Mouse (Mus musculus) G1E (cell line): Measurements from ENCODE around the gene Olfr952. TPM values are rescaled to one million over a fixed set of nuclear protein-coding genes. Genes with fewer than 3 reads are reported as not detected.

Experiments
- ATAC-seq: 2 replicates; pipeline ENCODE4 v1.8.0; 2016; ENCODE audit warnings: mild to moderate bottlenecking; ENCODE audit not compliant: insufficient number of reproducible peaks, poor library complexity, low FRiP score, severe bottlenecking; ENCODE audit errors: extremely low read depth
- DNase-seq: peaks from one replicate; pipeline ENCODE4 v3.0.0; 2012; ENCODE audit warnings: low spot score
- H3K27me3 ChIP-seq: 2 replicates; pipeline ENCODE4 v1.6.1; 2012; ENCODE audit warnings: mild to moderate bottlenecking, low read length, inconsistent platforms; ENCODE audit not compliant: insufficient read depth
- H3K36me3 ChIP-seq: replicated peaks from 2 replicates; pipeline ENCODE3; 2012; ENCODE audit warnings: mild to moderate bottlenecking, inconsistent platforms
- H3K4me1 ChIP-seq: 2 replicates; pipeline ENCODE4 v1.6.1; 2012; ENCODE audit warnings: low read depth, low read length, inconsistent platforms, mixed read lengths; ENCODE audit not compliant: insufficient read depth
- H3K4me3 ChIP-seq: 2 replicates; pipeline ENCODE4 v1.5.1; 2012; ENCODE audit warnings: low read depth, mild to moderate bottlenecking, inconsistent platforms, low read length, moderate library complexity, mixed read lengths
- H3K9me3 ChIP-seq: replicated peaks from 2 replicates; pipeline ENCODE4 v1.6.1; 2012; ENCODE audit warnings: inconsistent platforms
- CTCF ChIP-seq: IDR thresholded peaks from 2 replicates; pipeline ENCODE4 v1.5.1; 2012; ENCODE audit warnings: low read depth, low read length, inconsistent platforms, mixed read lengths
- GATA1 ChIP-seq: IDR thresholded peaks from 2 replicates; pipeline ENCODE4 v1.6.1; 2012; ENCODE audit warnings: borderline replicate concordance, low read length, inconsistent platforms, mixed read lengths
- GATA2 ChIP-seq: IDR thresholded peaks from 2 replicates; pipeline ENCODE4 v1.6.1; 2012; ENCODE audit warnings: low read depth, low read length, inconsistent platforms, borderline replicate concordance
- POLR2AphosphoS5 ChIP-seq: IDR thresholded peaks from 2 replicates; pipeline ENCODE4 v1.6.1; 2012; ENCODE audit warnings: low read depth, low read length, inconsistent platforms; ENCODE audit not compliant: insufficient replicate concordance
- TAL1 ChIP-seq: conservative IDR thresholded peaks from 2 replicates; pipeline ENCODE4 v1.6.1; 2012; ENCODE audit warnings: low read depth, low read length, inconsistent platforms, mixed read lengths
- polyA plus RNA-seq: library from polyadenylated mRNA; stranded (reverse); fragments of >175 nt; gene quantifications from 2 replicates; pipeline ENCODE4 v1.2.3, GENCODE M21; 2012
- total RNA-seq, 2 experiments: library from RNA; stranded (forward) in 1 of 2; stranded (reverse) in 1 of 2; fragments of 200-1000 nt in 1 of 2; fragments of >200 nt in 1 of 2; fragmentation: Nextera tagmentation in 1 of 2; gene quantifications; 2 replicates each; pipeline ENCODE4 v1.2.3; 2014 to 2017

Gene Olfr952
- total RNA-seq (2014; fragmentation: Nextera tagmentation) (not detected in 2 replicates), total RNA-seq (2017) (not detected in 2 replicates), polyA plus RNA-seq (not detected in 2 replicates)

GRCm38 (mm10) chr9:39427048-39427447 is at the start of gene Olfr952:
TSS of gene Olfr952 (minus strand) at chr9:39427148.
- H3K9me3 ChIP-seq: no peaks in the 10 kb centered on the region
- DNase-seq: no peak
- H3K4me1 ChIP-seq: no peaks in the 10 kb centered on the region
- ATAC-seq: no peak
- no peak for TF ChIP-seq CTCF
- no peak for TF ChIP-seq GATA2
- TF ChIP-seq TAL1: no peak
- no peak for TF ChIP-seq GATA1
- no peak for TF ChIP-seq POLR2AphosphoS5
- H3K4me3 ChIP-seq: no peak within 1 kb of the TSS
- no peaks in the 10 kb centered on the region for H3K36me3 ChIP-seq
- no peaks in the 10 kb centered on the region for H3K27me3 ChIP-seq

GRCm38 (mm10) chr9:39471844-39472243 is 44.9 kb upstream of the Olfr952 start, which contains the start of gene Olfr955:
TSS of gene Olfr955 (minus strand) at chr9:39471944.
- Histone ChIP-seq H3K27me3 (no peaks in the 10 kb centered on the region), H3K36me3 (no peaks in the 10 kb centered on the region), H3K4me1 (no peaks in the 10 kb centered on the region), H3K4me3 (no peak within 1 kb of the TSS), H3K9me3 (no peaks in the 10 kb centered on the region)
- ATAC-seq: no peak
- DNase-seq: no peak
- TF ChIP-seq CTCF (no peak), GATA1 (no peak), TAL1 (no peak), POLR2AphosphoS5 (no peak), GATA2 (no peak)

- no peaks in the 10 kb centered on the region for H3K36me3 ChIP-seq
- ATAC-seq (no peak), DNase-seq (no peak)
- no peaks in the 10 kb centered on the region for H3K27me3 ChIP-seq
- no peaks in the 10 kb centered on the region for H3K4me1 ChIP-seq
- no peaks in the 10 kb centered on the region for H3K9me3 ChIP-seq
- H3K4me3 ChIP-seq: no peak within 1 kb of the TSS
- no peak for TF ChIP-seq POLR2AphosphoS5
- TF ChIP-seq GATA2: no peak
Observed at GRCm38 (mm10) chr9:39456401-39456800, 29.5 kb upstream of the Olfr952 start, which contains the start of gene Olfr954. TSS of gene Olfr954 (plus strand) at chr9:39456701.

- Histone ChIP-seq H3K4me3 (no peak within 1 kb of the TSS), H3K27me3 (no peaks in the 10 kb centered on the region), H3K4me1 (no peaks in the 10 kb centered on the region), H3K36me3 (no peaks in the 10 kb centered on the region), H3K9me3 (no peaks in the 10 kb centered on the region)
- ATAC-seq: no peak
- TF ChIP-seq POLR2AphosphoS5 (no peak), CTCF (no peak), GATA2 (no peak), GATA1 (no peak), TAL1 (no peak)
- no peak for DNase-seq
Observed at GRCm38 (mm10) chr9:39387110-39387509, 39.8 kb downstream of the Olfr952 start, which contains the start of gene Olfr951. TSS of gene Olfr951 (plus strand) at chr9:39387410.

Other genes with a start within 250 kb of the Olfr952 start
- gene Olfr944, start 225.2 kb downstream of the Olfr952 start, total RNA-seq (2014; fragmentation: Nextera tagmentation): not detected in 2 replicates
- gene Olfr944, start 225.2 kb downstream of the Olfr952 start, total RNA-seq (2017): 0.12 TPM in 1 of 2 replicates, not detected in the other
- gene Olfr944, start 225.2 kb downstream of the Olfr952 start, polyA plus RNA-seq: not detected in 2 replicates
- not detected in 2 replicates for gene Olfr1537, start 177.2 kb downstream of the Olfr952 start, total RNA-seq (2014; fragmentation: Nextera tagmentation)
- 0.11 and 0.12 TPM in 2 replicates for gene Olfr1537, start 177.2 kb downstream of the Olfr952 start, total RNA-seq (2017)
- gene Olfr1537, start 177.2 kb downstream of the Olfr952 start, polyA plus RNA-seq: not detected in 2 replicates
- gene Olfr945, start 150.3 kb downstream of the Olfr952 start, total RNA-seq (2014; fragmentation: Nextera tagmentation): not detected in 2 replicates
- gene Olfr945, start 150.3 kb downstream of the Olfr952 start, total RNA-seq (2017): 0.06 TPM in 1 of 2 replicates, not detected in the other
- not detected in 2 replicates for gene Olfr945, start 150.3 kb downstream of the Olfr952 start, polyA plus RNA-seq
- not detected in 2 replicates for gene Olfr948, start 101.1 kb downstream of the Olfr952 start, total RNA-seq (2014; fragmentation: Nextera tagmentation)
- gene Olfr948, start 101.1 kb downstream of the Olfr952 start, total RNA-seq (2017): under 0.01 and 0.06 TPM in 2 replicates
- gene Olfr948, start 101.1 kb downstream of the Olfr952 start, polyA plus RNA-seq: not detected in 2 replicates
- gene Olfr951, start 39.7 kb downstream of the Olfr952 start, total RNA-seq (2014; fragmentation: Nextera tagmentation): not detected in 2 replicates
- 0.22 TPM in 1 of 2 replicates, not detected in the other for gene Olfr951, start 39.7 kb downstream of the Olfr952 start, total RNA-seq (2017)
- gene Olfr951, start 39.7 kb downstream of the Olfr952 start, polyA plus RNA-seq: not detected in 2 replicates
- gene Olfr954, start 29.6 kb upstream of the Olfr952 start, total RNA-seq (2014; fragmentation: Nextera tagmentation): not detected in 2 replicates
- gene Olfr954, start 29.6 kb upstream of the Olfr952 start, total RNA-seq (2017): 0.06 and 0.11 TPM in 2 replicates
- not detected in 2 replicates for gene Olfr954, start 29.6 kb upstream of the Olfr952 start, polyA plus RNA-seq
- not detected in 2 replicates for gene Olfr955, start 44.8 kb upstream of the Olfr952 start, total RNA-seq (2014; fragmentation: Nextera tagmentation)
- gene Olfr955, start 44.8 kb upstream of the Olfr952 start, total RNA-seq (2017): 0.17 TPM in 1 of 2 replicates, not detected in the other
- gene Olfr955, start 44.8 kb upstream of the Olfr952 start, polyA plus RNA-seq: not detected in 2 replicates
- not detected in 2 replicates for gene Olfr44, start 66.8 kb upstream of the Olfr952 start, total RNA-seq (2014; fragmentation: Nextera tagmentation)
- gene Olfr44, start 66.8 kb upstream of the Olfr952 start, total RNA-seq (2017): 0.05 TPM in 1 of 2 replicates, not detected in the other
- gene Olfr44, start 66.8 kb upstream of the Olfr952 start, polyA plus RNA-seq: not detected in 2 replicates
- gene Olfr957, start 88.7 kb upstream of the Olfr952 start, total RNA-seq (2014; fragmentation: Nextera tagmentation): not detected in 2 replicates
- 0.22 TPM in 1 of 2 replicates, not detected in the other for gene Olfr957, start 88.7 kb upstream of the Olfr952 start, total RNA-seq (2017)
- gene Olfr957, start 88.7 kb upstream of the Olfr952 start, polyA plus RNA-seq: not detected in 2 replicates
- gene Olfr958, start 126.9 kb upstream of the Olfr952 start, total RNA-seq (2014; fragmentation: Nextera tagmentation): not detected in 2 replicates
- 0.06 and 0.11 TPM in 2 replicates for gene Olfr958, start 126.9 kb upstream of the Olfr952 start, total RNA-seq (2017)
- not detected in 2 replicates for gene Olfr958, start 126.9 kb upstream of the Olfr952 start, polyA plus RNA-seq
- gene Olfr959, start 148.4 kb upstream of the Olfr952 start, total RNA-seq (2014; fragmentation: Nextera tagmentation): not detected in 2 replicates
- gene Olfr959, start 148.4 kb upstream of the Olfr952 start, total RNA-seq (2017): 0.05 and 0.23 TPM in 2 replicates
- not detected in 2 replicates for gene Olfr959, start 148.4 kb upstream of the Olfr952 start, polyA plus RNA-seq
- not detected in 2 replicates for gene AW551984, start 177.3 kb upstream of the Olfr952 start, total RNA-seq (2014; fragmentation: Nextera tagmentation)
- gene AW551984, start 177.3 kb upstream of the Olfr952 start, total RNA-seq (2017): 0.27 TPM in 1 of 2 replicates, not detected in the other
- gene AW551984, start 177.3 kb upstream of the Olfr952 start, polyA plus RNA-seq: not detected in 2 replicates
- gene Olfr148, start 183.5 kb upstream of the Olfr952 start, total RNA-seq (2014; fragmentation: Nextera tagmentation): not detected in 2 replicates
- gene Olfr148, start 183.5 kb upstream of the Olfr952 start, total RNA-seq (2017): 0.12 TPM in 1 of 2 replicates, not detected in the other
- not detected in 2 replicates for gene Olfr148, start 183.5 kb upstream of the Olfr952 start, polyA plus RNA-seq
- not detected in 2 replicates for gene Olfr960, start 194.2 kb upstream of the Olfr952 start, total RNA-seq (2014; fragmentation: Nextera tagmentation)
- 0.49 TPM in 1 of 2 replicates, not detected in the other for gene Olfr960, start 194.2 kb upstream of the Olfr952 start, total RNA-seq (2017)
- gene Olfr960, start 194.2 kb upstream of the Olfr952 start, polyA plus RNA-seq: not detected in 2 replicates
- gene Olfr961, start 217.9 kb upstream of the Olfr952 start, total RNA-seq (2014; fragmentation: Nextera tagmentation): not detected in 2 replicates
- 0.11 and 0.12 TPM in 2 replicates for gene Olfr961, start 217.9 kb upstream of the Olfr952 start, total RNA-seq (2017)
- gene Olfr961, start 217.9 kb upstream of the Olfr952 start, polyA plus RNA-seq: not detected in 2 replicates
- not detected in 2 replicates for gene Olfr963, start 240.1 kb upstream of the Olfr952 start, total RNA-seq (2014; fragmentation: Nextera tagmentation)
- gene Olfr963, start 240.1 kb upstream of the Olfr952 start, total RNA-seq (2017): 0.06 TPM in 1 of 2 replicates, not detected in the other
- not detected in 2 replicates for gene Olfr963, start 240.1 kb upstream of the Olfr952 start, polyA plus RNA-seq